Mouse (Mus musculus): ENCODE data around the gene Dpf2.

Dpf2 gene

GRCm38 (mm10) chr19:5864710-5865398, 48.0 kb downstream of the Dpf2 start:
- DNase-seq (ENCODE audit: low read depth, low spot score): no peak

- DNase-seq (ENCODE audit: low read depth, low spot score): no peak
These were observed 49.0 kb downstream of the Dpf2 start for GRCm38 (mm10) chr19:5863776-5864175.

GRCm38 (mm10) chr19:5862335-5863085, 50.3 kb downstream of the Dpf2 start:
- DNase-seq (ENCODE audit: low read depth, low spot score): no peak

DNA sequence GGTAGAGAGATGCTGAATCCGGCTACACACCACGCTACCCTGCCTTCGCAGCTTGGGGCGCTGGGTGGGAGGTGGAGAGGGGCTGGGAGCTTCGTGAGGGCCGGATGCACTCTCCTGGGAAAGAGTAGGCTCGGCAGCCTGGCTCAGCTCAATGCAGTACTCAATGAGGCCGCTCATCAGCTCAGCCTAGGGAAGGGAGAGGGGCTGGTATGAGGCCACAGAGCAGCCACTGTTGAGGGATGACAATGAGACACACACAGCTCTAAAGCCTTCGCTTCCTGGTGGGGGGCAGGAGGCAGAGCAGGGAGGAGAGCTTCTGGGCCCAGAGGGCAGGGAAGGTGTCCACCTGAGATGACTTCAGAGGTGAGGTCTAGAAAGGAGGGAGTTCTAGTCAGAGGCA, 56.2 kb downstream of the Dpf2 start:
- DNase-seq (ENCODE audit: low read depth, low spot score): peak; percentile 86

DNA sequence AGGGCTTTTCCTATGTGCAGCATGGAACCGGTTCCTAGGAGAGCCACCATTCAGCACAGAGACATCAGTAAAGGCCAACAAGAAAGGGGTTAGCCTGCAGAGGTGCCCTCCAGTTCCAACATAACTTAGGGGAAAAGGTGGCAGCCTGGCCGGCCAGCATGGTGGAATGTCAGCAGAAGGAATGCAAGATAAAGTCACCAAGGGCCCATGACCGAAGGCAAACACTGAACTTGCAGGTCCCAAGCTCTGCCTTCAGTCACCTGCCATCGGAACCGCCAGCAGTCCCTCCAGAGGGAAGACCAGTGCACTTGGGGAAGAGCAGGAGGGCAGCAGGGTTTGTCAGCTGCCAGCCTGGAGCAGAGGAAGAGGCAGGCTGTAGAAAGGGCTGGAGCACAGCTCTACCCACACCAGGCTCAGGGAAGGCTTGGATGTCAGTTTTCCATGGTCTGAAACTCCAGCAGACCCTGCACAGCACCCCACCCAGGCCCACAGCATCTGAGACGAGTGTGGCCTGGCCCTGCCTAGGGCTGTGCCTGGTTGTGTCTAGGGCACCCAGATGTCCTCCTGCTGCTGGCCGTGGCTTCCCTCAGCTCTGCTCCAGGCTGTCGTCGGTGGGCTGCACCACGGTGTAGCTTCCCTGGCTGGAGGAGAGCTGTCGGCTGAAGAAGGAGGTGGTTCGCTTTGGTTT, 60.6 kb downstream of the Dpf2 start:
- no peak for DNase-seq (ENCODE audit: low read depth, low spot score)

- DNase-seq (ENCODE audit: low read depth, low spot score): no peak
These were observed 61.3 kb downstream of the Dpf2 start for GRCm38 (mm10) chr19:5851481-5851971.

DNA sequence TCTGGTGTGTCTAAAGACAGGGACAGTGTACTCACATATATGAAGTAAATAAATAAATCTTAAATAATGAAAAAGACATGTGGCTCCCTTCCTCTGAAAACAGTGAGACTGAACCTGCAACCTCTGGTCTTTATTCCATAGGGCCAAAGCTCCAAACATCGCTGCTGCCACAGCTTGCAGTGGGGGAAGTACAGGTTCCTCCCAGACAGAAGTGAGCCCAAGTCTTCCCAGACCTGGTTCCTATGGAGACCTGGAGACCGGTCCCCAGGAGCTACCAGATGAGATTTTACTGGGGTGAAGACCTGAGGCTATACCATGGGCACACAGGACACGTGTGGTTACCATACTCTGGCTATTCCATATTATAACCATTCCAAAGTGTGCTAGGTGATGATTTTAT, 62.0 kb downstream of the Dpf2 start:
- no peak for DNase-seq (ENCODE audit: low read depth, low spot score)

DNA sequence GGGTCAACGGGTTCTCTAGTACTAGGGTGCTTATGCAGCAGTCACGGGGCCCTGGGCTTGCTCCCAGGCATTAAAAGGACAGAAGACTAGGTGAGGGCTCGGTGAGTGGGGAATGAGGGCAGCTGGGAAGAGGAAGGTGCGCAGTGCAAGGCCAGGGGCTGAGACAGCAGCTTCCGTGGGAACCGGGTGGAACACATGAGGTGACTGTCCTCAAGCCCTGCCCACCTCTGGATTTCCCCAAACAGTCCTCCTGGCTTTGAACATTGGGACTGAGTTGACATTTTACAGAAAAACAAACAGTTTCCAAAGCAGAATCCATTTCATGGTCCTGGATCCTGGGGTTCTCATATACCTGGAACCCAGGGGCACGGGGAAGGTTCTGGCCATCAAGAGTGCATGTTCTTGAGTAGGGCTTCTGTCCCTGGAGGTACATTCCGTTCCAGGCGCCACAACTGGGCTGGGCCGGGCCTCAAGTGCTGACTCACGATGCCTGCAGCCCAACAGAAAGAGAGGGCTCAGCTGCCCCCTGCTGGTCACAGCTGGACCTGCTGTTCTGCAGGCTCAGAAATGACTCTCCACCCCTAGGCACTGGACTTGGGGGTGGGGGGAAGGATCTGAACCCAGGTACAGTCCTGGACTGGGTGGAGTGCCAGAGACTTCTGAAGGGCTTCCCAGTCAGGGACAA, 62.8 kb downstream of the Dpf2 start:
- peak; percentile 96 for DNase-seq (ENCODE audit: low read depth, low spot score)

GRCm38 (mm10) chr19:5848826-5849672, 63.8 kb downstream of the Dpf2 start:
- DNase-seq (ENCODE audit: low read depth, low spot score): peak; percentile 90

DNA sequence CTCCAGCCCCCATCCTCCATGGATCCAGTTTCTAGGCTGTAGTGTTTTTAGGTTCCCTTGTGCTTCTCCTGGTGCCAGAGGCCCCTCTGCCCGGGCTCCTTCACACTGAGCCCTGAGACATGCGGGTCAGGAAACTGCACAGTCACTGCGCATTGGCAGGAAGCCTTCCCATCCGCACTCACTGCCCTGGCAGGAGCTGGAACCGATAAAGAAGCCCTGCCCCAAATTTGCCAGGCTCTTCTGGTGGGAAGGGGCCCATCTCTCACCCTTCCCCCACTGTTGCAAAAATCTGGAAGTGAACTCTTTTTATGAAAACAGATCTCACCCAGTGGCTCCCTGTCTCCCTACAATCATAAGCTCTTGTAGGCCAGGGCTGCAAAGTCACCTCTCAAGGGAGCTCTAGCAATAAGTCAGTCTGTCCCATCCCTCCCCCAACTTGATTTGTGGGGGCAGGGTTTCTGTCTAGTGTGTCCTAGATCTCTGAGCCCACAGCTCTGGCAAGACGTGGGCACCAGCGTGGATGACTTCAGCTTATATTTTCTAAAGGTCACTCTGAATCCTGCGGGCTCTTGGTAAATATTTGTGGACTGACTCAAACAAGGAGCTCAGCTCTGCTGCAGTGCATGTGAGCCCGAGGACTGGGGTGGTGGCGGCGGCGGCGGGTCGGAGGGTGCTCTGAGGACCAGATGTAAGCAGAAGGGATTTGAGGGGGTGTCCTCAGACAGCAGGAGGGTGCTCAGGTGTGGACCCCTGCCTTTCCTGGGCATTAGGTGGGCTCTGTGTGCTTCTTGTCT, 64.6 kb downstream of the Dpf2 start:
- DNase-seq (ENCODE audit: low read depth, low spot score): peak; percentile 92

DNA sequence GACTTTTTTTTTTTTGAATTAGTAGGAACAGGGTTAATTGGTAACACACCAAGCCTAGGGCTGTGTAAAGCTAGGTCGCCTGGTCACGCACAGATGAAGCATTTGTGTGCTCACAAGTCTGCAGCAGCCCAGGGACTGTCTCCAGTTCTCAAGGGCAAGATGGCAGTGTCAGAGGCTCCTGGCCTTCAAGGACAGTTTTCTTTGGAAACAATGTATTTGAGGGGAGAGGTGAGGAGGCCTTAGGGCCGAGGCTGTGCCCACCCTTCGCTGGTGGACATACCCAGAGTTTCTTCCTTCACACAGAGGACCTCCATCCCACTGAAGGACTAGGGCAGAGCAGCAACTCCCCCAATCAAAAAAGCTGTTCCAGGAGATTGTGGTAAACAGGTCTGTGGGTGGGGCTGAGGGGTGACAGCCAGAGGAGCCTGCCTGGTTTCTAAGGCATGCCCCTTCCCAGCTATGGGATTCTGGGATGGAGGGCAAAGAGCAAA, 65.5 kb downstream of the Dpf2 start:
- peak; percentile 52 for DNase-seq (ENCODE audit: low read depth, low spot score)

- DNase-seq (ENCODE audit: low read depth, low spot score): peak; percentile 100
These were observed 66.1 kb downstream of the Dpf2 start for GRCm38 (mm10) chr19:5846557-5847305.
